Mouse (Mus musculus) frontal cortex, postnatal 10 days (tissue): ENCODE measurements at regions not wholly inside any gene's neighbourhood (a gene's known extent, or its start where the extent isn't known, plus 50 kb on each side); places are given as distances from the start of the nearest gene placed in this dataset.

Experiments used
- DNase-seq, 2 experiments: peaks; one replicate each; pipeline ENCODE4 v3.0.0; 2022; ENCODE audit warnings: low spot score in 2 of 2, mixed read lengths in 1 of 2

GRCm38 (mm10) chr5:53381492-53382199 is 84.3 kb upstream of the Rbpj start:
- DNase-seq, result peak in 1 of 2 experiments; percentile 18

DNA sequence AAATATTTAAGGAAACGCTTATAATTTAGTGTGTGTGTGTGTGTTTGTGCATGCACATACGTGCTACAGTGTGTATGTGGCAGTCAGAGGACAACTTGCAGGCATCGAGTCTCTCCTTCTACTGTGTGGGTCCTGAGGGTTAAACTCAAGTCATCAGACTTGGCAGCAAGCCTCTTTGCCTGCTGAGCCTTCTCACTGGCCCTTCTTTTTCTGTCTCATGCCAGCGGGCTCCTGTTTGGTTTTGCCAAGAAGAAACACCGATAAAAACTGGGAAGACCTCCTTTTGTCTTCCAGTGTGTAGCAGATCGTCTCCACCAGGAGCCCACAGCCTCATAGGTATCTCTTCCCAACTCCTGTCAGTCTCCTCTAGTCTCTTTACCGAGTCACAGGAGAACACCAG is 81.9 kb upstream of the Rbpj start:
- no peak for DNase-seq

DNA sequence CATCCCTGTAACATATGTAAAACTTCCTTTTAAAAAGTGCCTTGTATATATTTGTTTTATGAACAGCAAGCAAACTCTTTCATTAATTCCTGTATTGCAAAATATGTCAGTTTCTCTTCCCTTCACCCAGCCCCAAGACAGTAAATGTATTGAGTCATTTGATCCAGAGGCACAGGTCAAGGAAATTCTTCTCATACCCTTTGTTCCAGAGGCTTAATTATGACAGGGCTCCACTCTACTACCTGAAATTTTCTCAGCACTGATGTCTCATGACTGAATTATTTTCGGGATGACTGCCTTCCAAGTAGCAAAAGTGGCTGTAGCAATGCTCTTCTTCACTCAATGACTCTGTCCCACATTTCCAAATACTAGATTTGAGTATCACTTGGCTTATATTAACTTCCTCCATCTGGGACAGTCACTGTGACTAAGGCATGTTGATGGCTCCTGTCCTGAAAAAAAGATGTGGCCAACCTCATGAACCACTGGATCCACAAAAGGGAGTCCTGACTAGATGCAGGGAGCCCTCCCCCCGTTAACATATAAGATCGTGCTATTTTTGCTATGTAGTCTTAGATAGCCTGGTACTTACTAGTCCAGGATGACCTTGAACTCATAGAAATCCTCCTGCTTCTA is 80.3 kb upstream of the Rbpj start:
- no peak for DNase-seq

DNA sequence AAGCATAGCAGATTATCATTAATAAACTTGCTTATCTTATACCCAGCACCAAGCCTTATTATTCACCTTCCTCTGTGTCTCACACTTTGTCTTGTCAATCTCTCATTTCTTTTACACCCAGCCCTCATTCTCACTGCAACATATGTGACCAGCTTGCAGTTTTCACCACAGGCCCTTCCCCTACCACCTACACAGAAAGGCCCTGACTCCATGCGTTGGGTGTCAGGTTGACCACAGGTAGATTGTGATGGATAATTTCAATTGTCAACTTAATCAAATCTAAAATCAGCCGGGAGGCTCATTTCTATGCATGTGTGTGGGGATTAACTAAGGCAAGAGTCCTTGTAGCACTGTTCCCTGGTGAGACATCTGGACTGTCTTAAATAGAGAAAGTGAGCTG is 72.4 kb upstream of the Rbpj start:
- DNase-seq, result no peak

- no peak for DNase-seq
Observed at GRCm38 (mm10) chr5:53394560-53394959, 71.4 kb upstream of the Rbpj start.

DNA sequence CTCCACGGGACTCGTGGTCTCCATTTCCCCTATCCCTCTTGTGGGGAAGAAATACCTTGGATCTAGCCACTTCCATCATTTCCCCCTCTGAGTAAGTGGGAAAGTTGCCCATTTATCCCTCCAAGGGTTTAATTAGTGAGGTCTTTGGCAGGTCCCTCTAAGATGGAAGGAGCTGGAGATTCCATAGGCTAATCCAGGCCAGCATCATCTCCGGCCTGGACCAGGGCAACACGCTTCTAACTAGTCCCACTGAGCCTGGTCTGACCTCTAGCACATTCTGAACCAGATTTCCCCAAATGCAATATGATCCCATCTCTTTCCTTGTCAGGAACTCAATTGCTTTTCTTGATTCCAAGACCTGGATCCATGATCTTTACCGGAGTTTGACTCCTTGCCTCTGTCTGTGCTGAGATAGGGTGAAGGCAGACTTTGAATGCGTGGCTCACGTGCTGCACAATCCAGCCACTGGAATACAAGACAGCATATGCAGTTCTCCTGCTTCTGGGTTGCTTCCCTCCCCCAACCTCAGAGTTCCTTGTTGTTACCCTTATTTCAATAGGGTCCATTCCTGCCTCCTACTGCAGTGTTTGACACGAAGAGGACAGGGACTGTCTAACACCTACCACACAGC is 67.4 kb upstream of the Rbpj start:
- no peak for DNase-seq

- DNase-seq, result no peak
Observed at GRCm38 (mm10) chr5:53401093-53401492, 64.9 kb upstream of the Rbpj start.

DNA sequence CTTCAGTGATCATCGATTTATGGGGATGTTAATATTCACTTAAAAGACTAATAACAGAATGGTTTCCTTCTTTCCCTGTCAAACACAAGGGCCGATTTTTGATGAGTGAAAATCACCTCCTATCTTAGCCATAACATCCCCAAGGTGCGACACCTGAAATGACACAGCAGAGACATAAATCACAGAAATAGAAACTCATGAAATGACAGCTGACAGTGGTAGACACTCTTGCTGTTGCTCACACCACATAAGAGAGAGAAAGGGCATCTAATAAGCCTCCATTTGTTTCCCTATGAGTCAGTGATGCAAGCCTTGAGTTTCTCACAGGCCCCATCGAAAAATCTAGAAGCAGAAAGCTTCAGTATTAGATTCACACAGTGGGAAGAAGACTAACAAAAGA is 63.9 kb upstream of the Rbpj start:
- no peak for DNase-seq

DNA sequence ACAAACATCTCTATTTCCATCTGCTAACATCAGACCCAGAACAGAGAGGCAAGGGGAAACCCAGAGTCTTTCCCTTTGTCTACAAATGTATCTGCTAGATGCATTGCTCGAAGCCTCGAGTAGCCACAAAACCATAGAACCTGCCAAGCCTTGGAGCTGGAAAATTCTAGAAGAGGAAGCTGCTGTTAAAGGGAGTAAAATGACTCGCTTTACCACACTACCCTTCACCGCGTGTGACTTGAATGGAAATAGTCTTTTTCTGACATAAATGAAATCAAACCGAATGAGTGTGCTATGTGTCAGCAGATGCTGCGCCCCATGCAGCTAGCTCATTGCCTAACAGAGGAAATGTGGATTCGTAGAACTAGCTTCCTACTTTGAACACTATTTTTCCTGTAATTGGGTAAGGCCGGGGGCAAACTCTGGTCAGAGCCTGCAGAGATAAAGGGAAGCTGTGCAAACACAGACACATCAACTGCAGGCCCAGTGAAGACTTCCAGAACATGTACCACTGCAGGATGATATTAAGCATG is 63.3 kb upstream of the Rbpj start:
- DNase-seq, result no peak

- DNase-seq, result no peak
Observed at GRCm38 (mm10) chr5:53405929-53406328, 60.0 kb upstream of the Rbpj start.

GRCm38 (mm10) chr5:53407646-53408045 is 58.3 kb upstream of the Rbpj start:
- no peak for DNase-seq

- no peak for DNase-seq
Observed at GRCm38 (mm10) chr5:53408235-53408634, 57.7 kb upstream of the Rbpj start.

GRCm38 (mm10) chr5:53409740-53410139 is 56.2 kb upstream of the Rbpj start:
- DNase-seq, result no peak

- DNase-seq, result no peak
Observed at GRCm38 (mm10) chr5:53412391-53413075, 53.4 kb upstream of the Rbpj start.

DNA sequence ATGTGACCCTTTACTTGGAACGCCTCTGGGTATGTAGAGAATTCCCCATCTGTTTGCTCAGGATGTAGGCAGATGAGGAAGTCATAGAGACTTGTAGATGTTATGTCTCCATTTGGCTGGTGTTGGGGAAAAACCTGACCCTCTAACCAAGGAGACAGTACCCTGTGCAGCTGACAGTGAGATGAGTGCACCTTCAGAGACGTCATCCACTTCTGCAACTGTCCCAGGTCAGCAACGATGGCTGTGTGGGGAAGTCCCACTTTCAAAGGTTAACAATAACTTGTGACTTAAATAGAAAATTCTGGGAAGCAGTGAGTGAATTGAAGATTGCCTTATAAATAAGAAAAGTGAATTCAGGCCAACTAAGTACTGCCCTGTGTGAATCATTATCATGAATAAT is 52.3 kb upstream of the Rbpj start:
- no peak for DNase-seq

DNA sequence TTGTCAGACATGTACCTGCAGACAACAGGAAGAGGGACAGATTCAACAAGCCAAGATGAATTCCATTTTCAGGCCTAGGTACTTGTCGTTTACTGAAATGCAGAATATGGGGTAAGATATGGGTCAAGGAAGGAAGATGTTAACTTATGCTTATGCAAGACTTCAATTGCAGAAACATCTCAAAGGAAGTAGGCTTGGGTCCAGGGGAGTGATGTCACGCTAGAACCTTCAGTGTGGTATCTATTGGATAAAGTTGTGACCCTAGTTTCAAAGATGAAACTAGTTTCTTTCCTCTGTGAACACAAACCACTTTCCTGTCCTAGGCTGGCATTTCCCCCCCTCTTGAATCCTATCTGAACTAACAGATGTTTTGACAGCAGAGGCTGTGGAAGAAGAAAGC is 50.5 kb upstream of the Rbpj start:
- no peak for DNase-seq
